18 mouse cellular contexts compared by ENCODE assay signal in genomic region chr9:68710893-68711654, GRCm38 (mm10). TPM values are rescaled to one million over a fixed set of nuclear protein-coding genes. Genes with fewer than 3 reads are reported as not detected.
DNase-seq lines count a peak whose midpoint lies in the region; ATAC-seq and TF ChIP-seq lines count a peak whose summit lies in the region.
"Had no signal": no experiment of that assay in that cellular context is flagged by ENCODE, and none has a peak within 500 bp of the region (broad histone marks: within the 10 kb centered on the region; RNA-seq: fewer than 3 reads in every experiment).

No protein-coding gene starts in this region.

- no peak overlapping the region for H3K9ac ChIP-seq in neural tube, embryonic 13.5 days
- H3K9ac ChIP-seq: kidney, embryonic 15.5 days; limb, embryonic 15.5 days; liver, postnatal 0 days had no signal

- no peak overlapping the region for H3K4me2 ChIP-seq in neural tube, embryonic 13.5 days
- H3K4me2 ChIP-seq: kidney, embryonic 15.5 days; limb, embryonic 15.5 days had no signal

- no peak overlapping the region for H3K27ac ChIP-seq in cerebellum, adult 2 months (ENCODE audit: insufficient read depth, low read length)
- H3K27ac ChIP-seq in neural tube, embryonic 13.5 days (replicated peaks): peak overlapping the region; percentile 53
- H3K27ac ChIP-seq: kidney, embryonic 15.5 days; limb, embryonic 15.5 days; stomach, postnatal 0 days had no signal

- peak; percentile 38 to 48 for DNase-seq in cerebellum, adult 2 months
- DNase-seq in heart, adult 18-20 months: peak; percentile 56 to 60
- DNase-seq in heart, postnatal 25 days (ENCODE audit: low spot score): no peak
- DNase-seq in neural tube, embryonic 10.5 days (ENCODE audit: extremely low spot score, low spot score): no peak
- DNase-seq in kidney, adult 18-20 months: no peak
- DNase-seq: adrenal gland, postnatal 10 days; cerebellum, postnatal 36 days; liver, postnatal 0 days; right cerebral cortex, adult 18-20 months; thymus, postnatal 14 days had no signal

- 23% methylated on average over 14 of the region's 14 CpGs for WGBS in cerebellum, adult 2 months
- 68% methylated on average over 14 of the region's 14 CpGs for WGBS in neural tube, embryonic 13.5 days

- no peaks in the 10 kb centered on the region for H3K36me3 ChIP-seq in neural tube, embryonic 13.5 days
- H3K36me3 ChIP-seq: kidney, embryonic 15.5 days; limb, embryonic 15.5 days had no signal

- no peak overlapping the region for H3K4me3 ChIP-seq in cerebellum, adult 2 months (replicated peaks; ENCODE audit: insufficient read depth, low read depth, low read length)
- H3K4me3 ChIP-seq in neural tube, embryonic 13.5 days: no peak overlapping the region
- H3K4me3 ChIP-seq: kidney, embryonic 15.5 days; limb, embryonic 15.5 days; megakaryocyte, embryonic 14.5 days had no signal

- no peak; the same call in 1 of the 2 replicates for ATAC-seq in cerebellum, adult (ENCODE audit: insufficient number of reproducible peaks, low FRiP score, low TSS enrichment)
- no peak for ATAC-seq in neural tube, embryonic 13.5 days (ENCODE audit: low read depth)
- ATAC-seq in monocyte, adult 5-6 weeks (replicated peaks; ENCODE audit: insufficient number of reproducible peaks, low FRiP score, low TSS enrichment, poor library complexity, severe bottlenecking): no peak
- ATAC-seq: inflammation-experienced regulatory T-cells, adult 6 months; liver, postnatal 0 days had no signal

- TF ChIP-seq POLR2A in cerebellum, adult 2 months (IDR thresholded peaks at IDR 0.05; ENCODE audit: borderline replicate concordance, insufficient read depth, low read length): no peak

- no peaks in the 10 kb centered on the region for H3K27me3 ChIP-seq in cerebellum, adult 2 months (ENCODE audit: control insufficient read depth, insufficient read depth, low read length)
- H3K27me3 ChIP-seq in neural tube, embryonic 13.5 days: no peaks in the 10 kb centered on the region
- H3K27me3 ChIP-seq: kidney, embryonic 15.5 days; limb, embryonic 15.5 days; megakaryocyte, embryonic 14.5 days had no signal

- intact Hi-C loops in heart, postnatal 25 days (cut with DNase I): loop anchor here (10.0 kb wide), 1 partner anchor 306 kb away; no protein-coding TSS in a partner anchor

- H3K9me3 ChIP-seq in neural tube, embryonic 13.5 days: no peaks in the 10 kb centered on the region
- H3K9me3 ChIP-seq: kidney, embryonic 15.5 days; limb, embryonic 15.5 days; megakaryocyte, embryonic 14.5 days had no signal

- no peak for TF ChIP-seq CTCF in cerebellum, adult 2 months (IDR thresholded peaks at IDR 0.05; ENCODE audit: borderline replicate concordance, insufficient read depth, low read depth, low read length)

- H3K4me1 ChIP-seq in cerebellum, adult 2 months (ENCODE audit: control insufficient read depth, insufficient read depth, low read length): peaks cover 26% of the 10 kb centered on the region
- peaks cover 13% of the 10 kb centered on the region for H3K4me1 ChIP-seq in neural tube, embryonic 13.5 days (replicated peaks)
- H3K4me1 ChIP-seq: limb, embryonic 15.5 days; megakaryocyte, embryonic 14.5 days had no signal

RNA-seq across cellular contexts. Expression of gene Rora, which starts 57.5 kb away (rescaled TPM):
- 58.4 and 62.4 TPM in 2 replicates for polyA plus RNA-seq in cerebellum, adult 2 months (2012; rRNA removed)
- total RNA-seq in heart, adult 18-20 months (2021): 10 to 100 TPM; 24.2 to 26.3 TPM
- total RNA-seq in heart, postnatal 25 days (2021): 10 to 100 TPM; 21.2 to 31.2 TPM
- 10.9 and 11.1 TPM in 2 replicates for polyA plus RNA-seq in neural tube, embryonic 13.5 days (2015; fragmentation: Nextera tagmentation; extraction: Ambion mirVana)
- total RNA-seq in monocyte, adult 5-6 weeks (2017): 3.4 to 5.8 TPM (median 4.6 TPM) in 3 replicates

Comparison
In these comparisons a context has a peak if more than half of its experiments do, and no peak if none do; other contexts are left out.
1. DNase-seq: peak in cerebellum, adult 2 months (2 of 2) and heart, adult 18-20 months (2 of 2); none in heart, postnatal 25 days (single experiment), neural tube, embryonic 10.5 days (single experiment) and kidney, adult 18-20 months (single experiment).